Comparison of ENCODE assay signal across 9 mouse cellular contexts in the genomic region with DNA sequence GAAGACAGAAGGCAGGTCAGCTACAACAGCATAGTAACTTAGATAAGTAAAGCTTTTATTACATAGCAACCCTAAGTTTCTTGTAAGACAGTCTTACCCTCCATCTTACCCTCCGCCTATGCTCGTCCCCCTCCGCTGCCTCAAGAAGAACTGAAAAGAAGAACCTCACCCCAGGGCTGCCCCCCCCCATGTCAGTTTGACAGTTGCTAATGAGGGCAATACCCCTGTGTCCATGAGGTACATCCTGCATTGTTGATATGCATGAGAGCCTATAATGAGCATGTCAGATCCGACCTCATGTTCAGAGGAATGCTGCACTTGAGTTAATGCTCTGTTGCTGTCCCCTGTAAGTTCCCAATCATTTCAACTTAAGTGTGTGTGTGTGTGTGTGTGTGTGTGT. TPM values are rescaled to one million over a fixed set of nuclear protein-coding genes. Genes with fewer than 3 reads are reported as not detected.
DNase-seq lines count a peak whose midpoint lies in the region; ATAC-seq and TF ChIP-seq lines count a peak whose summit lies in the region.
"Not testable (repeated sequence)": the region's sequence is repeated elsewhere in the genome, so short reads cannot be mapped to it uniquely, and the experiment has no call there.
"Had no signal": no experiment of that assay in that cellular context is flagged by ENCODE, and none has a peak within 500 bp of the region (broad histone marks: within the 10 kb centered on the region; RNA-seq: fewer than 3 reads in every experiment).

No protein-coding gene starts in this region.

- H3K4me1 ChIP-seq in forebrain, embryonic 11.5 days (replicated peaks; ENCODE audit: control insufficient read depth, insufficient read depth, low read length); liver, embryonic 14.5 days (replicated peaks; ENCODE audit: control insufficient read depth in 2 of 2, insufficient read depth in 2 of 2, low read length in 1 of 2); midbrain, embryonic 14.5 days (ENCODE audit: control insufficient read depth, insufficient read depth, low read length): not testable (repeated sequence)

- 67% methylated on average over 4 of the region's 4 CpGs for WGBS in forebrain, embryonic 11.5 days
- WGBS in liver, embryonic 14.5 days (ENCODE audit: insufficient replicate concordance) = 76% methylated on average over 4 of the region's 4 CpGs
- 51% methylated on average over 4 of the region's 4 CpGs for WGBS in midbrain, embryonic 14.5 days

- not testable (repeated sequence) for DNase-seq in Patski (ENCODE audit: low read depth, low spot score); forebrain, embryonic 11.5 days (ENCODE audit: low spot score); liver, embryonic 14.5 days (ENCODE audit: low read depth in 3 of 3, low spot score in 3 of 3)
- DNase-seq in midbrain, embryonic 14.5 days = peak; percentile 1
- DNase-seq in retina, postnatal 1 day = peak; percentile 39
- DNase-seq in spleen, postnatal 36 days (ENCODE audit: low spot score in 2 of 2) = peak; percentile 77 to 84

- peak; percentile 44 for ATAC-seq in Patski
- ATAC-seq in forebrain, embryonic 11.5 days (replicated peaks; ENCODE audit: low FRiP score) = peak; percentile 55; the same call in 1 of the 2 replicates
- peak; percentile 18; the same call in 1 of the 2 replicates for ATAC-seq in liver, embryonic 14.5 days (ENCODE audit: insufficient read depth)
- peak; percentile 15; the same call in 1 of the 2 replicates for ATAC-seq in megakaryocyte, adult 5-6 weeks (ENCODE audit: poor library complexity, severe bottlenecking)
- ATAC-seq in midbrain, embryonic 14.5 days (ENCODE audit: low FRiP score, low TSS enrichment) = not testable (repeated sequence)

- H3K9me3 ChIP-seq in forebrain, embryonic 11.5 days (ENCODE audit: control insufficient read depth, low read length); liver, embryonic 14.5 days (ENCODE audit: control insufficient read depth, low read length); midbrain, embryonic 14.5 days (ENCODE audit: control insufficient read depth, low read length): not testable (repeated sequence)

- H3K27me3 ChIP-seq in Patski; forebrain, embryonic 11.5 days (ENCODE audit: control insufficient read depth, insufficient read depth, low read length); liver, embryonic 14.5 days (ENCODE audit: control insufficient read depth, insufficient read depth, low read length); midbrain, embryonic 14.5 days (ENCODE audit: control insufficient read depth, insufficient read depth, low read length): not testable (repeated sequence)

- H3K27ac ChIP-seq in forebrain, embryonic 11.5 days (ENCODE audit: low read depth, low read length); liver, embryonic 14.5 days; midbrain, embryonic 14.5 days (replicated peaks; ENCODE audit: low read depth, low read length): not testable (repeated sequence)

- not testable (repeated sequence) for TF ChIP-seq EP300 in liver, embryonic 14.5 days (IDR thresholded peaks at IDR 0.05; ENCODE audit: low read depth)

- H3K4me2 ChIP-seq in forebrain, embryonic 11.5 days (ENCODE audit: low read depth, low read length, severe bottlenecking); liver, embryonic 14.5 days (ENCODE audit: low read depth); midbrain, embryonic 14.5 days (ENCODE audit: low read length): not testable (repeated sequence)

- POLR2A ChIA-PET in Patski (lab: Charles Lee) = not testable (repeated sequence)

- in situ Hi-C loops in Patski (cut with MboI; ENCODE audit: low pct_unique_long_range_greater_than_20kb) = not testable (repeated sequence)

- not testable (repeated sequence) for TF ChIP-seq CTCF in Patski (IDR thresholded peaks at IDR 0.05); liver, embryonic 14.5 days (IDR thresholded peaks at IDR 0.05; ENCODE audit: low read depth)

- not testable (repeated sequence) for H3K9ac ChIP-seq in forebrain, embryonic 11.5 days (ENCODE audit: low read length); liver, embryonic 14.5 days (replicated peaks); midbrain, embryonic 14.5 days (replicated peaks; ENCODE audit: low read length)

- CTCF ChIA-PET in Patski (lab: Charles Lee) = not testable (repeated sequence)

- not testable (repeated sequence) for H3K36me3 ChIP-seq in forebrain, embryonic 11.5 days (ENCODE audit: control insufficient read depth, insufficient read depth, low read length); liver, embryonic 14.5 days (replicated peaks; ENCODE audit: control insufficient read depth, insufficient read depth, low read depth); midbrain, embryonic 14.5 days (ENCODE audit: control insufficient read depth, insufficient read depth, low read length)

- H3K4me3 ChIP-seq in forebrain, embryonic 11.5 days (ENCODE audit: low read depth, low read length); liver, embryonic 14.5 days (ENCODE audit: insufficient read depth in 1 of 2, low read depth in 2 of 2, low read length in 2 of 2); midbrain, embryonic 14.5 days (replicated peaks; ENCODE audit: low read depth, low read length): not testable (repeated sequence)

RNA-seq across cellular contexts. Expression of gene Ifi211, which starts 60.0 kb away (rescaled TPM):
- 2.7 TPM for polyA plus RNA-seq in Patski (2021)
- polyA plus RNA-seq in forebrain, embryonic 11.5 days (2014; fragmentation: Nextera tagmentation; extraction: Ambion mirVana) = 0.51 TPM in 1 of 2 replicates, not detected in the other
- polyA plus RNA-seq in liver, embryonic 14.5 days (2012; rRNA removed) = 0.61 and 1.2 TPM in 2 replicates
- polyA plus RNA-seq in liver, embryonic 14.5 days (2014; fragmentation: Nextera tagmentation; extraction: Ambion mirVana) = 1.5 and 1.6 TPM in 2 replicates
- 165 and 182 TPM in 2 replicates for total RNA-seq in megakaryocyte, adult 5-6 weeks (2015)
- 234 and 254 TPM in 2 replicates for total RNA-seq in megakaryocyte, adult 5-6 weeks (2017)
- 2.8 TPM in 1 of 2 replicates, not detected in the other for polyA plus RNA-seq in midbrain, embryonic 14.5 days (2014; fragmentation: Nextera tagmentation; extraction: Ambion mirVana)
- total RNA-seq: G1E; hindbrain, postnatal 0 days had no signal
- polyA plus RNA-seq: G1E had no signal
